Mouse (Mus musculus): ENCODE measurements at regions not wholly inside any gene's neighbourhood (a gene's known extent, or its start where the extent isn't known, plus 50 kb on each side); places are given as distances from the start of the nearest gene placed in this dataset.

- DNase-seq (ENCODE audit: low spot score in 2 of 2) = no peak
Observed at GRCm38 (mm10) chr8:103361713-103362112, 576.3 kb upstream of the Cdh11 start.

GRCm38 (mm10) chr8:103370394-103370793, 585.0 kb upstream of the Cdh11 start:
- no peak for DNase-seq (ENCODE audit: low spot score in 2 of 2)

GRCm38 (mm10) chr8:103373007-103373406, 587.6 kb upstream of the Cdh11 start:
- DNase-seq (ENCODE audit: low spot score in 2 of 2) = no peak

GRCm38 (mm10) chr8:103374151-103374550, 588.7 kb upstream of the Cdh11 start:
- DNase-seq (ENCODE audit: low spot score in 2 of 2) = no peak

DNA sequence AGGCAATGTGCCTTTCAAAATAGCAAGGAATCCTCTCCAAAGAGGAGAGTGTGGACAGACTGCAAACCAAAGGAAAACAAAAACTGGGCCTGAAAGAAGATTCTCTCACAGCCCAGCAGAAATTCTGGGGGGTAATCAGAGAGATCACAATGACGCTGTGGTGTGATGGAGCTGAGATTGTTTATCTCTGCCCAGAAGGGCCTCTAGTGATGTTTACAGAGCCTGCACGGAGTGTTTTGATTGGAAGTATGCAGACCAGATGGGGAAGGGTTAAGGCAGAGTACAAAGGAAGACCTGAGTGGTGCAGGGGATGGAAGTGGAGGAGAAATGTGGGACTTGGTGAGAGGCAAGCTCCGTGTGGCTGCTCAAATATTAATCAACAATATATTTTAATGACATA, 593.1 kb upstream of the Cdh11 start:
- no peak for DNase-seq (ENCODE audit: low spot score in 2 of 2)

GRCm38 (mm10) chr8:103381575-103381974, 596.1 kb upstream of the Cdh11 start:
- DNase-seq (ENCODE audit: low spot score in 2 of 2) = no peak

- DNase-seq (ENCODE audit: low spot score in 2 of 2) = no peak
Observed at GRCm38 (mm10) chr8:103391359-103391758, 605.9 kb upstream of the Cdh11 start.

GRCm38 (mm10) chr8:103395316-103395715, 609.9 kb upstream of the Cdh11 start:
- no peak for DNase-seq (ENCODE audit: low spot score in 2 of 2)

GRCm38 (mm10) chr8:103398179-103398578, 612.7 kb upstream of the Cdh11 start:
- DNase-seq (ENCODE audit: low spot score in 2 of 2) = no peak

DNA sequence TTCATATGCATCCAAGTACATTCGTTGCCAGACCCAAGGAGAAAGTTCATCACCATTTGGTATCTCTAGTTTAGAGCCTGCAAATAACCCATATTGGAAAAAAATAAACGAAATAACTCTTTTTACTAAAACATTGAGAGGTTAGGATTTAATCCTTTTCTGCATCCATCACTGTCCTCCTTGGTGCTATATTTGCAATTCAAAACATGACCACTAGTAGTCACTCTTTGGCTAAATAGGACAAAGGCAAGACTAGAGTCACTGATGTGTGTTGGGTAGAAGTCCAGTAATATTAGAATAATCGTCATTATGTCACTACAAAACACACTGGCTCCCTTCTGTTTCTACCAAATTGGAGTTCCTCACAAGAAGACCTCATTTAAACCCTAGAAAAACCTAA, 614.0 kb upstream of the Cdh11 start:
- DNase-seq (ENCODE audit: low spot score in 2 of 2) = no peak

DNA sequence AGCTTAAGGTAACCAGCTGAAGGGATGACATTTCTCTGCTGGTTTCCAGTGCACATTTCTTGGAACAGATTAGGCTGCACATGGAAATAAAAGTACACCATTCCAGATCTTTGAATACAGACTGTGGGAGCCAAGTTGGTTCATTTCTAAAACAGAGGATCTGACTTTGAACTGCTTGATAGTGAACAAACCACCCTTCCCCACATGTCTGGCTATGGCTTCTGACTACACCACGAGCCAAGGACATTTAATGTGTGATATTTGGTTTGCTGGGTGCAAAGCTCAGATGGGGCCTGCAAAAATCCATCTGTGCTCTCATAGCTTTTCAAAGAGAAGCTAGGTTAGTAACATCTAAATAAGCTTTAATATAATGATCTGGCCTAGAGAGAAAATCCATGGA, 614.7 kb upstream of the Cdh11 start:
- DNase-seq (ENCODE audit: low spot score in 2 of 2) = no peak

- no peak for DNase-seq (ENCODE audit: low spot score in 2 of 2)
Observed at GRCm38 (mm10) chr8:103402731-103403130, 617.3 kb upstream of the Cdh11 start.

DNA sequence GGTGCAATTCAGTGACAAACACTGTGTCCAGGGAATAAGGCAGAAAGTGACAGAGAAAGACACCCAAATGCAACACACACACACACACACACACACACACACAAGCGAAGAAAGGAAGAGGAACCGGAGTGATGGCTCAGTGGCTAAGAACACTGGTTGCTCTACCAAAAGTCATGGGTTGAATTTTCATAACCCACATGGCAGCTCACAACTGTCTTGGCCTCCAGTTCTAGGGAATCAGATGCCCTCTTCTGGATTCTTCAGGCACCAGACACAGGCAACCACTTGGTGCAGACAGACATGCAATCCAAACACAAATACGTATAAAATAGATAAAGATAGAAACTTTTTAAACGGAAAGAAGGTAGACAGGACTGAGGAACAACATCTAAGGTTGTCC, 618.4 kb upstream of the Cdh11 start:
- no peak for DNase-seq (ENCODE audit: low spot score in 2 of 2)

GRCm38 (mm10) chr8:103405787-103406186, 620.3 kb upstream of the Cdh11 start:
- DNase-seq (ENCODE audit: low spot score in 2 of 2) = no peak

- DNase-seq (ENCODE audit: low spot score in 2 of 2) = no peak
Observed at GRCm38 (mm10) chr8:103406921-103407320, 621.5 kb upstream of the Cdh11 start.

DNA sequence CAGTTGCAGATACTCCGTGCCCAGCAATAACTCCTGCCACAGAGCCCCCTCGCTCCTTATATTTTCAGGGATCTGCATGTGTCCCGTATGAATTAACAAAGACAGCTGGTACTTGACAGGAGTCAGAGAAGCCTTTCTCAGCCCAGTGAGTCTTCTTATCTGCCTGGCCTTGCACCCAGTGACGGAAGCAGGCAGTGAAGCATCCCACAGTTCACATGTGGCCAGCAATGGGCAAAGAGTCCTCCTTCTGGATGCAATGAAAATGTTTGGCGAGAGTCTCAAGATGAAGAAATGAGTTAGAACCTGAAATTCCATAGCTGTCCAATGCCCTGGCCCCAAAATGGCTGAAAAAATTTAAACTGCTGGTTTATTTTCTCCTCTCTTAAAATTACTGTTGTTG, 622.2 kb upstream of the Cdh11 start:
- DNase-seq (ENCODE audit: low spot score in 2 of 2) = no peak

DNA sequence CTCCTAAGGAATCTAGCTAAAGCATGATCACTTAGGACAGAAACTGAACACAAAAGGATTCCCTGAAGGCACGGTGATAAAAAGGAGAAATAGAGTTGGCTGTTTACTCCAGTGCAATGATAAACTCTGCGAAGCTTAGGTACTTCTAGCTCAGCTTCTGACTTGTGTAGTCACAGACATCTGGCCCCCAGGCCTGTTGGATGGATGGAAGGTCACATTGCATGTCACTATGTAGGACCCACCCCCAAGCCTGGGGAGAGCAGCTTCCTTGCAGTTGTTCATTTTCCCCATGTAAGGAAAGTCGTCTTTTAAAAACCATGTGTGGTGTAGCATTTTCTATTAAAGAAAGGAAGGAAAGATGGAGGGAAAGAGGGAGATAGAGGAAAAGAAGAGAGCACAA, 623.0 kb upstream of the Cdh11 start:
- DNase-seq (ENCODE audit: low spot score in 2 of 2) = no peak

- no peak for DNase-seq (ENCODE audit: low spot score in 2 of 2)
Observed at GRCm38 (mm10) chr8:103409121-103409551, 623.7 kb upstream of the Cdh11 start.

DNA sequence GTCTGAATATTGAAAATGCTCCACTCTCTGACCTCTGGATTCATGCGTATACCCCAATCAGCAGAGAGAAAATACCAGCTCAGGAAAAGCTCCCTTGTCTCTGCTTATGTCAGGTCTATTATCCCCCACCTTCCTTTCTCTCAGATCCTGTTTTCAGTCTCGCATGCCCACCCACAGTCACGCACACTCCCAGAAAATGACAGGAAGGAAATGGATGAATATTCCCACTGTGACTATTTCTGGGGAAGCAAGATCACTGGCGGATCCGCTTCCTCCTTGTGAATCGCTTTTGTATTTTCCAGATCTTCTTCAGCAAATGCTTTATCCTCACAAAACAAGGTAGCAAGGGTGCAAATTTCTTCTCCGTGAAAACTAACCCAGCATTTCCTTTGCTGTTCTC, 627.3 kb upstream of the Cdh11 start:
- peak in 1 of 2 experiments; percentile 7 for DNase-seq (ENCODE audit: low spot score in 2 of 2)

DNA sequence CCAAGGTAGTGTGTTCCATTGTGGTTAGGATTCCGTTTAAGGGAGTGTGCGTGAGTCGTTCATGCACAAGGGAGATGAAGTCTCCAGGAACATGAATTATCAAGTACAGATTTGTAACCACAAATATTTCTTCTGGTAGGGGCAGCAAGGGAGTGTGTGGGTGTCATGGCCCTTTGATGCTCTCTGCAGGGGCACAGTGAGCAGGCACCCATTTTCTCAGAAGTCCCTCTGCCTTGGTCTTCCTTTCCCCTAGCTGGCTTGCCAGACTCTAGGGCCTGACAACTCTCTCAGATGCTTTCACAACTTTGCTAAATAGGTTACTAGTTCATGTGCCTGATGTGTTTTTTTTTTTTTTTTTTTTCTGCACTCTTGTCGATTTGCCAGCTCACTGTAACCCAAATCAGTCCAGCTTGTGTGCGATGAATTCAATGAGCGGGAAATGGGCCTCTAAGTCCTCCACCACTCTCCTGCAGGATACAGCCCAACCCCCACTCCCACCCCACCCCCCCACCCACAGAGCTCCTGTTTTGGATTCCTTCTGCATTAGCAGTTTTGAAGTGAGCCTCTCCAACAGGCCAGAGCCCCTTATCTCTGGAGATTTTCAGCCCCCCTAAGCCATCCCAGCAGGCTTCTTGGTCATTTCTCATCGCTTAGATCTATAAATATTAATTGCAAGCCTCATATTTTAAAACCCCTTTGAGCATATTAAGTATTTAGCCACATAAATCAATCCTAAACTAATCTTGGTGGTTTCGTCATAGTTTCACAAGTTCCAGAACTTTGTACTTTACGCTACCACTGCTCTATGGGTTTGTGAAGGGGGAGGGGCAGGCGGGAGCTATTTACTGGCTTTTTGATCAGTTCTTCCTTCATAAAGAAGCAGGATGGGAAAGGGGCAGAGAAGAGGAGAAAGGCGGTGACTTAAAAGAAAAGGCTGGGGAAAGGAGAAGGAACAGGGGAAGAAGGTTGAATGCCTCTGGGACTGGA, 628.4 kb upstream of the Cdh11 start:
- no peak for DNase-seq (ENCODE audit: low spot score in 2 of 2)

DNA sequence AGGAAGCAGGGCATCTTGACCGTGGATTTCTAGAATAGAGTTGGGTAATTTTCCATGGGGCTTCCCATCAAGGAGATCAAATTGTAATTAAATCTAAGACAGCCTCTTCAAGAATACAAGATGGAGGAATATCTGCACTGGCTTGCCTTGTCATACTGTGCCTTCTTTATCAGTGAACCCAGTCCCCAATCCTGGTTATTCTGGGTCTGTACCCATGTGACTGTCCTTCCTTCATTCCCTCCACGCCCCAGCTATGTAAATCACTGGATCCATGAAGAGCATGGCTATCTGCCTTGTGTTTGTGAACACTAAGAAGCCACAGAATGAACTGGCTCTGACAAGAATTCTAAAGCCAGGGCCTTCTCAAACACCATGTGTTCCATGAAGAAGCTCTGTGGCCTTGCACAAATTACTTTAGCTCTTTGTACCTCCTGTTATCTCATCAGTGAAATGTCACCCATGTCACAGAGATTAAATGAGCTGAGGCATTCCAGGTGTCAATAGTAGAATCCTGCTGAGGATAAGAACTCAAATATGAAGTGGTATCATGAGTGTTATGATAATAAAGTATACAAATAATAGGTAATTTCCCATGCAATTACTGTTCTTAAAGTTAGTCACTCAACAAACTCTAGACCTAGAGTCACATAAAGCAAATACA, 637.0 kb upstream of the Cdh11 start:
- DNase-seq (ENCODE audit: low spot score in 2 of 2) = no peak

GRCm38 (mm10) chr8:103425967-103426366, 640.5 kb upstream of the Cdh11 start:
- DNase-seq (ENCODE audit: low spot score in 2 of 2) = no peak
